Mouse (Mus musculus): ENCODE data around the gene B3gat3. TPM values are rescaled to one million over a fixed set of nuclear protein-coding genes. Genes with fewer than 3 reads are reported as not detected.
A peak's percentile ranks its signal among the peaks of the same experiment; 100 is the strongest.
"Not testable (repeated sequence)": the region's sequence is repeated elsewhere in the genome, so short reads cannot be mapped to it uniquely, and the experiment has no call there.

Gene B3gat3
- polyA plus RNA-seq, 1 experiment from 2014 or later, result 54.6 TPM

DNA sequence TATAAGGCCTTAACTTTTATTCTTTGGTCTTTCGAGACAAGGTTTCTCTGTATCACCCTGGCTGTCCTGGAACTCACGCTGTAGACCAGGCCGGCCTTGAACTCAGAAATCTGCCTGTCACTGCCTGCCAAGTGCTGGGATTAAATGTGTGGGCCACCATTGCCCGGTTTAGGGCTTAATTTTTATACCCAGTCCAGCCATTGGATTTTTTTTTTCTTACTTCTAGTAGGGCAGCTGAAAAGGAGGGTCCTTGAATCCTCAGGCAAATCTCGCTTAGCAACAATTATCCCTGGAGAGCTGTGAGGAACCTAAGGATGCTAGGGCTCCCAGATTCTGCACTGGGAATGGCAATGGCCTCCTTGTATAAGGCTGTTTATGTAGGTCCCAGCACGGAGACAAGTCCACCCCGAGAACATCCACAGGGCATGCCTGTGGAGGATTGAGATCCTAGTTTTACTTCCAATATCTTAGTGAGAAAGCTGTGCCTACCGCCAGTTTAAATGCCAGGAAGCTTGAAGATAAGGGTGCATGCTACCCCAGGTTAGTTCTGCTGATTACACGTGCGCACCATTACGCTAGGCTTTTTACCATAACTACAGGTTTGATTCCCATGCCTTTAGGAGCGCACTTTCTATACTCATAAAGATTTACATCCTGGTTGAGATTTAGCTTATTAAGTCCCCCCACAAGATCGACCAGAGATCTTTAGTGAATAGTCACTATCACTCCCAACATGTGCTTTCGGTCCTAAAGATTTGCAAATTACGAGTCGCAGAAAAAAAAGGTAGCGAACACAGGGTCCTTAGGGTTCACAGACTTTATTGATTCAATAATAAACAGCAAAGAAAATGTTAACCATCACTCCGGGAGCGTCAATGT is 32.4 kb upstream of the B3gat3 start:
- whole genome bisulfite sequencing, result 17% methylated on average over 19 of the region's 19 CpGs
- no peaks in the 10 kb centered on the region for H3K9me3 ChIP-seq
- ATAC-seq (ENCODE audit: insufficient number of reproducible peaks, insufficient read depth, low FRiP score, low TSS enrichment), result no peak

DNA sequence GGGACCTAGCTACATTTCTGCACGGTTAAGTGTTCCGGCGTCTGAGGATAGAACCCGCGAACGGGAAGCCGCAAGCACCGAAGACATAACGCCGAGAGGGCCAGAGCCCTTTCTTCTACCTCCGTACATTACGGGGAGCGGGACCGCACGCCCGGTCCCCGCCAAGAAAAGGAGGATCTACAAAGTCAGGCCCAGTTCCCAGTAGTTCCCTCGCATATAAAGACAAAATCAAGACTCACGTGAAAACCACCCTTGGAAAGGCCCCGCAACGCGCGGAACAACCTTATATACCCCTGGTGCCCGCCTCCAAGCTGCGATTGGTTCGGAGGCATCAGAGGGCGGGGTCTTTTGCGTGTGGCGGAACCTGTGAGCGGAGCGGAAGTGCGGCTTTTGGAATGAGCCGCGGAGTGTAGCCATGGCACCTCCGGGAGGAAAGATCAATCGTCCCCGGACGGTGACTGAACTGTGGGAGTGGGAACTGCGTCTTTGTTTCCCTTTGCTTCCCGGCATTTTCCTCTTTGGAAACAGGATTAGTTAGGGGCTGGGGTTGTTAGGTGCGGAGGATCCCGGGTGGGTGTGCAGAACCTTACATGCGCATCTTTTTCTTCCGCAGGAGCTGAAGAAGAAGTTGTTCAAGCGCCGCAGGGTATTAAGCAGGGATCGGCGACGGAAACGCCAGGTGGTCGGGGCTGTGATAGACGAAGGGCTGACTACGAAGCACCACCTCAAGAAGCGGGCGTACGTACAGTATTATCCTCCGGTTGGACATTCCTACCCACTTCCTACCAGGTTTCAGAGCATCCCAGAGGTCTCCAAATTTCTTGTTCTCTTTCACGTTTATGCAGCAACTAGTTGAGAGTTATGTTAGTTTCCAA is 31.4 kb upstream of the B3gat3 start, which contains the start of the genes 1810009A15Rik and Gm49416:
1810009A15Rik (plus strand) TSS at position 343 of the 875 bp plus-strand sequence.
Gm49416 (plus strand) TSS at position 416 of the 875 bp plus-strand sequence.
- Histone ChIP-seq H3K4me2 (replicated peaks) (peak within 1 kb of the TSS; percentile 81), H3K4me3 (peak within 1 kb of the TSS; percentile 69), H3K9ac (peak within 1 kb of the TSS; percentile 85), H3K4me1 (peaks cover 13% of the 10 kb centered on the region), H3K36me3 (peaks cover 14% of the 10 kb centered on the region), H3K27ac (peak within 1 kb of the TSS; percentile 87), H3K27me3 (no peaks in the 10 kb centered on the region), H3K9me3 (no peaks in the 10 kb centered on the region)
- peak; percentile 90 for ATAC-seq (ENCODE audit: insufficient number of reproducible peaks, insufficient read depth, low FRiP score, low TSS enrichment)
- under 1% methylated on average over 58 of the region's 58 CpGs for WGBS

More for the DNA sequence above, 32.4 kb upstream of the B3gat3 start:
- H3K27me3 ChIP-seq, result no peaks in the 10 kb centered on the region
- H3K4me1 ChIP-seq, result peaks cover 10% of the 10 kb centered on the region; the same call in 1 of the 2 replicates
- peak overlapping the region; percentile 85 for H3K9ac ChIP-seq
- peaks cover 14% of the 10 kb centered on the region for H3K36me3 ChIP-seq
- H3K4me3 ChIP-seq, result peak overlapping the region; percentile 69
- H3K27ac ChIP-seq, result peak overlapping the region; percentile 85
- peak overlapping the region; percentile 81 for H3K4me2 ChIP-seq (replicated peaks)

DNA sequence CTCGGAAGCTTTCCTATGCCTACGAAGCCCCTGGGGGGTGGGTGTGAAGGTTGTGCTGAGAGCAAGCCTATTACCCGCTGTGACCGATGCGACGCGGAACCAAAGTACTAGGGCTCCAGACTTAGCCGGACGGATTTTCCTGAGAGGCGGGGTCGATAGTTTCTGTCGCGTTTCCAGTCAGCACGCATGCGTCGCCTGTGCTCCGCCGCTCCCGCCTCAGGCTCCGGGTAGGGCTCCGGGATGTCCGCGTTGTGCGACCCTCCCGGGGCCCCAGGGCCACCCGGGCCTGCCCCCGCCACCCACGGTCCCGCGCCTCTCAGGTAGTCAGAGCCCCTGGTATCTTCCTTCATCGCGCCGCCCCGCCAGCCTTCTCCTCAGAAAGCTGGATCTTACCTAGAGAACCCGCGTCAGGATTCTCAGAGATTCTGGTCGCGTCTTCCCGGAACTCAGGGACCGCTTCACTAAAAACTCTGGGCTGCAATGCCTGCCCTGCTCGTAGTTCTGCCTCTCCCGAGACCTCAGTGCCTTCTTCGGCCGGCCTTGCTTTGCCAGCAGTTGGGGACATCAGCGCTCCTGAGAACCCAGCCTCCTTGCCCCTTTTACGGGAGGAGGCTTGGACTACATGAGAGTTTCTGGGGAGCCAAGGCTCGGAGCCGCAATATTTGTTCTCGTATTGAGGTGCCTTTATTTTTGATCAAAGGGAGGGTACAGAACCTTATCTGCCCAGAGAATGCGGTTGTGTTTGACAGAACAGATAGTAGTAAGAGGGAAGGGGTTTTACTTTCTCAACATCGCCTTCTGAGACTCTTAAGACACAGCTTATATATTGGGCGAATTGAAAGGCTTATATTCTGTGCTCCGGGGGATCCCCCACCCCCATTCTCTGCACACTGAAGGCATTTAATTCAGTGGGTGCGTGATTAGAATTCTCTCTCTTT is 27.1 kb upstream of the B3gat3 start, which contains the start of gene Ints5:
Ints5 (plus strand) TSS at position 177 of the 938 bp plus-strand sequence.
- Histone ChIP-seq H3K27me3 (no peaks in the 10 kb centered on the region), H3K27ac (peak within 1 kb of the TSS; percentile 86), H3K9ac (peak within 1 kb of the TSS; percentile 88), H3K36me3 (peaks cover 32% of the 10 kb centered on the region), H3K4me3 (peak within 1 kb of the TSS; percentile 83), H3K4me1 (peaks cover 23% of the 10 kb centered on the region), H3K9me3 (no peaks in the 10 kb centered on the region), H3K4me2 (replicated peaks) (peak within 1 kb of the TSS; percentile 81)
- 4% methylated on average over 54 of the region's 54 CpGs for WGBS
- ATAC-seq (ENCODE audit: insufficient number of reproducible peaks, insufficient read depth, low FRiP score, low TSS enrichment), result peak; percentile 19; the same call in 1 of the 2 replicates

DNA sequence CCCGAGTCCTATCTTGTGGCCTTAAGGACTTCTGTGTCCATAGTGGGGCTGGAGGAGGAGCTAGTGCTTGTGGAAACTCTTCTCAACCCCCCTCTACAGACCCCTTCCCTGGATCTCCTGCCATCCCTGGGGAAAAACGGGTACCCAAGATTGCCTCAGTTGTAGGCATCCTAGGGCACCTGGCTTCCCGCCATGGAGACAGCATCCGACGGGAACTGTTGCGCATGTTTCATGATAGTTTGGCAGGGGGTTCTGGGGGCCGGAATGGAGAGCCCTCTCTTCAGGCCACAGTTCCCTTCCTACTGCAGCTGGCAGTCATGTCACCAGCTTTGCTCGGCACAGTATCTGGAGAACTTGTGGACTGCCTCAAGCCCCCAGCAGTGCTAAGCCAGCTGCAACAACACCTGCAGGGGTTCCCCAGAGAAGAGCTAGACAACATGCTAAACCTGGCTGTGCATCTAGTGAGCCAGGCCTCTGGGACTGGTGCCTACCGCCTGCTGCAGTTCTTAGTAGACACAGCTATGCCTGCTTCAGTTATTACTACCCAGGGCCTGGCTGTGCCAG is 24.7 kb upstream of the B3gat3 start:
- no peak overlapping the region for H3K4me3 ChIP-seq
- 91% methylated on average over 9 of the region's 9 CpGs for WGBS
- no peaks in the 10 kb centered on the region for H3K9me3 ChIP-seq
- no peak overlapping the region for H3K27ac ChIP-seq
- no peaks in the 10 kb centered on the region for H3K27me3 ChIP-seq
- H3K4me2 ChIP-seq (replicated peaks), result no peak overlapping the region
- H3K36me3 ChIP-seq, result peaks cover 29% of the 10 kb centered on the region
- H3K4me1 ChIP-seq, result peaks cover 30% of the 10 kb centered on the region
- no peak overlapping the region for H3K9ac ChIP-seq
- no peak for ATAC-seq (ENCODE audit: insufficient number of reproducible peaks, insufficient read depth, low FRiP score, low TSS enrichment)

DNA sequence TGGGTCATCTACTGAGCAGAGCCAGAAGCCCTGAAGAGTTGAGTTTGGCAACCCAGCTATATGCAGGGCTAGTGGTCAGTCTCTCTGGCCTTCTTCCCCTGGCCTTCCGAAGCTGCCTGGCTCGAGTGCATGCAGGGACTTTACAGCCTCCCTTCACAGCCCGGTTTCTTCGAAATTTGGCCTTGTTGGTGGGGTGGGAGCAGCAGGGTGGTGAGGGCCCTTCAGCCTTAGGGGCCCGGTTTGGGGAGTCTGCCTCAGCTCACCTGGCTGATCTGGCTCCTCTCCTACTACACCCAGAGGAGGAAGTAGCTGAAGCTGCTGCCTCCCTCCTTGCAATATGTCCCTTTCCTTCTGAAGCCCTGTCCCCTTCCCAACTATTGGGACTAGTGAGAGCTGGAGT is 23.9 kb upstream of the B3gat3 start:
- not testable (repeated sequence) for H3K9ac ChIP-seq; H3K27ac ChIP-seq; ATAC-seq (ENCODE audit: insufficient number of reproducible peaks, insufficient read depth, low FRiP score, low TSS enrichment); H3K4me2 ChIP-seq (replicated peaks); H3K9me3 ChIP-seq; H3K4me3 ChIP-seq; H3K27me3 ChIP-seq
- 90% methylated on average over 5 of the region's 5 CpGs for WGBS
- Histone ChIP-seq H3K4me1 (peaks cover 30% of the 10 kb centered on the region), H3K36me3 (peaks cover 21% of the 10 kb centered on the region)

DNA sequence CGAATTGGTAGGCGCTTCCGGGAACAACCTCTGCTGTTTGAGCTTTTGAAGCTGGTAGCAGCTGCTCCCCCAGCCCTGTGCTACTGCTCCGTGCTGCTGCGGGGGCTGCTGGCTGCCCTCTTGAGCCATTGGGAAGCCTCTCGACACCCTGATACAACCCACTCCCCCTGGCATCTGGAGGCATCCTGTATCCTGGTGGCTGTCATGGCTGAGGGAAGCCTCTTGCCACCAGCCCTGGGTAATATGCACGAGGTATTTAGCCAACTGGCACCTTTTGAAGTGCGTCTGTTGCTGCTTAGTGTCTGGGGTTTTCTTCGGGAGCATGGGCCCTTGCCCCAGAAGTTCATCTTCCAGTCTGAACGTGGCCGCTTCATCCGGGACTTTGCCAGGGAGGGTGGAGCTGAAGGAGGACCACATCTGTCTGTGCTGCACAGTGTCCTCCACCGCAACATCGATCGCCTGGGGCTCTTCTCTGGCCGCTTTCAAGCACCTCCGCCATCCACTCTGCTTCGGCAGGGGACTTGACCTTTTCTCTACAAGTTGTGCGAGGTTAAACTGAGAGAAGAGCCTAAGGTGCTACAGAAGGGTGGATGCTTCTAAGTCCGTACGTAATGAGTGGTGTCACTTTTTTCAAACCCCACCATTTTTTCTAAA is 22.8 kb upstream of the B3gat3 start:
- WGBS, result 20% methylated on average over 21 of the region's 21 CpGs
- H3K36me3 ChIP-seq, result peaks cover 23% of the 10 kb centered on the region
- peak overlapping the region; percentile 59 for H3K4me2 ChIP-seq (replicated peaks)
- not testable (repeated sequence) for H3K27me3 ChIP-seq, H3K9me3 ChIP-seq
- peaks cover 30% of the 10 kb centered on the region for H3K4me1 ChIP-seq
- peak overlapping the region; percentile 94 for H3K4me3 ChIP-seq
- H3K9ac ChIP-seq, result peak overlapping the region; percentile 63
- peak; percentile 49 for ATAC-seq (ENCODE audit: insufficient number of reproducible peaks, insufficient read depth, low FRiP score, low TSS enrichment)
- H3K27ac ChIP-seq, result peak overlapping the region; percentile 88

DNA sequence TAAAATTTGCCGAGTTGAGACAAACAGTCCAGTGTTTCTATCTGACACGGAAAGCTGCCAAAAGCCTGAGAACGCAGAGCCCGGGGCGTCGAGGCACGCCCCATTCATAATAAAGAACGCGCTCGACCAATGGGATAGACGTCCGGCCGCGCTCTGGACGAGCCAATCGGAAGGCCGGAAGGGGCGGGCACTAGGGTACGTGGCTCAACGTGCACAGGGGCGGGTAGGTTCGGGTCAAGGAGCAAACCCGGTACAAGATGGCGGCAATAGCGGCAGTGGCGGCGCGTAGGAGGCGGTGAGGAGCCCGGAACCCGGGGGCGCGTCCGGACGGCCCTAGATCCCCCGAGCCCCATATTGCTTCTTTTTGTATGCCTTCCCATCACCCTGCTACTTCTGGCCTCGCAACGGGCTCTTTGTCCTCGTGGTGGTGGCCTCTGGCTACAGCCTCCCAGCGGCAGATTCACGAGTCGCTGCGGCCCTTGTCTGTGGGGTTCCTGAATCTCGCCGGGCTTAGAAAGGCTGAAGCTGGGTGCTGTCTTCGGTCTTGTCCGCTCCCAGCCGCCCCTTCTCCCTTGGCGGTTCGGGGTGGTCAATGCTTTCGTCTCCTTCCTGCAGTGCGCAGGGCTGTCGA is 22.2 kb upstream of the B3gat3 start, which contains the start of gene Ganab:
Ganab (plus strand) TSS at position 207 of the 631 bp plus-strand sequence.
- H3K27me3 ChIP-seq, result no peaks in the 10 kb centered on the region
- H3K27ac ChIP-seq, result peak within 1 kb of the TSS; percentile 88
- under 1% methylated on average over 53 of the region's 53 CpGs for WGBS
- H3K9me3 ChIP-seq, result no peaks in the 10 kb centered on the region
- ATAC-seq (ENCODE audit: insufficient number of reproducible peaks, insufficient read depth, low FRiP score, low TSS enrichment), result peak; percentile 96
- H3K36me3 ChIP-seq, result peaks cover 27% of the 10 kb centered on the region
- peak within 1 kb of the TSS; percentile 59 for H3K4me2 ChIP-seq (replicated peaks)
- peak within 1 kb of the TSS; percentile 92 for H3K9ac ChIP-seq
- H3K4me3 ChIP-seq, result peak within 1 kb of the TSS; percentile 94
- H3K4me1 ChIP-seq, result peaks cover 30% of the 10 kb centered on the region

DNA sequence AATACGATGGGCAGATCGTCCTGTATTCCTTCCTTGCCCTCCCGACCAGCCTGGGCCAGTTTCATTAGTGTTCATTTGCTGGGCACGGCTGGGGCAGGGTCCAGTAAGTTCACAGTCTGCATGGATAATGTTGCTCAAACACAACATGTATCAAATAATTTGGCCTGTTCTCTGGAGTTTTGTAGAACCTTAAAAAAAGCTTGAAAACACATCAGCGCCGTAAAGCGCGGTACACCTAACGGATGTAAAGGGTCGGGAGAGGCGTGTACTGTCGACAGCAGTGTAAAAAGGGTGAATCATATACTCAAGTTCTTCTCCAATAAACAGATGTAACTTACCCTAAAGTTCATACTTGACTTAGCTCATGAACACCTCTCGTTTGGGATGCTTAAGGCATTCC is 21.6 kb upstream of the B3gat3 start:
- Histone ChIP-seq H3K27me3 (no peaks in the 10 kb centered on the region), H3K9me3 (no peaks in the 10 kb centered on the region), H3K4me3 (peak overlapping the region; percentile 94), H3K4me2 (replicated peaks) (peak overlapping the region; percentile 59), H3K27ac (peak overlapping the region; percentile 84), H3K36me3 (peaks cover 32% of the 10 kb centered on the region), H3K9ac (peak overlapping the region; percentile 92), H3K4me1 (peaks cover 28% of the 10 kb centered on the region)
- WGBS, result 16% methylated on average over 13 of the region's 13 CpGs
- no peak for ATAC-seq (ENCODE audit: insufficient number of reproducible peaks, insufficient read depth, low FRiP score, low TSS enrichment)

DNA sequence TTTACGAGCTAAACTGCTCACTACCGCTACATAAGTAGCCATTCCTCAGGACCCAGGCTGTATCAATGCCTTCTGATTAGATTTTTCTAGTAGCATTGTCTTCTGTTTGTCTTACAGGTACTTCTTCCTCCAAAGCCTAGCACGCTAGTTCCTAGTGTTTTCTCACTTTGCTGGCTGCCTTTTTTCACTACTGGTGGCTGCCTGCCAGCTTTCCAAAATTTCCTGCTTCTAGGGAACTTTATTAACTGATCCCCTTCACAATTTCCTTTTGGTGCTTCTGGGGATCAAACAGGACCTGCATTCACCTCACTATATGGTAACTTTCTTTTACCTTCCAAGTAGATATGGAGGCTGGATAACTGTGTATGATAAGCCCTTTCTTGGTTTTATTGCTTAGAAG is 21.1 kb upstream of the B3gat3 start:
- no peaks in the 10 kb centered on the region for H3K27me3 ChIP-seq
- no peak for ATAC-seq (ENCODE audit: insufficient number of reproducible peaks, insufficient read depth, low FRiP score, low TSS enrichment)
- peaks cover 36% of the 10 kb centered on the region for H3K36me3 ChIP-seq
- peaks cover 24% of the 10 kb centered on the region for H3K4me1 ChIP-seq
- WGBS, result 68% methylated on average over 3 of the region's 3 CpGs
- no peak overlapping the region for H3K27ac ChIP-seq
- H3K9ac ChIP-seq, result peak overlapping the region; percentile 92
- peak overlapping the region; percentile 59 for H3K4me2 ChIP-seq (replicated peaks)
- H3K9me3 ChIP-seq, result no peaks in the 10 kb centered on the region
- H3K4me3 ChIP-seq, result peak overlapping the region; percentile 94

DNA sequence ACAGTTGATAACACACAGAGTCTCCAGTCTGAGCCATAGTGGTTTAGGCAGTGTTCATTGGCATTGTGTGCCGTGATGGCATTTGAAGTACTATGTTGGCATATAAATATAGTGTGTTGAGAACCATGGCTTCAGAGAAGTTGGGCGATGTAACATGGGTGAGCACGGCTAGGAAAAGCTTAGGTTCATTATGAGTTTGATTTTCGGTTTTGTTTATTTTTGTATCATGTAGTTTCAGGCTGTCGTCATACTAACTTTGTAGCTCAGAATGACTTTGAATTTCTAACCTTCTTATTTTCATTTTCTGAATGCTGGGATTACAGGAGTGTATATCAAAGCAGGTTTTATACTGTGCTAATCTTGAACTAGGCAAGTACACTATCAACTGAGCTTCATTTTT is 16.8 kb upstream of the B3gat3 start:
- Histone ChIP-seq H3K9me3 (no peaks in the 10 kb centered on the region), H3K4me1 (peaks cover 9% of the 10 kb centered on the region), H3K4me2 (replicated peaks) (no peak overlapping the region), H3K36me3 (peaks cover 58% of the 10 kb centered on the region), H3K4me3 (no peak overlapping the region), H3K27ac (no peak overlapping the region), H3K9ac (no peak overlapping the region), H3K27me3 (no peaks in the 10 kb centered on the region)
- WGBS, result 90% methylated on average over 5 of the region's 5 CpGs
- ATAC-seq (ENCODE audit: insufficient number of reproducible peaks, insufficient read depth, low FRiP score, low TSS enrichment), result no peak

Data from embryonic facial prominence, embryonic 12.5 days (tissue).